Mouse (Mus musculus) brain, embryonic 14.5 days (tissue): ENCODE data around the gene Drc3.

Experiments
- CTCF ChIP-seq: fragments of 200-500 bp; IDR thresholded peaks from 2 replicates; pipeline ENCODE4 v1.5.1; 2012; ENCODE audit warnings: inconsistent platforms, mild to moderate bottlenecking, moderate library complexity, borderline replicate concordance; ENCODE audit not compliant: insufficient read depth, insufficient read length; ENCODE audit errors: extremely low read depth
- POLR2A ChIP-seq: fragments of 200-500 bp; IDR thresholded peaks from 2 replicates; pipeline ENCODE4 v1.6.1; 2012; ENCODE audit warnings: mild to moderate bottlenecking, inconsistent platforms, borderline replicate concordance; ENCODE audit not compliant: poor library complexity, insufficient read depth, insufficient read length, severe bottlenecking; ENCODE audit errors: extremely low read depth

DNA sequence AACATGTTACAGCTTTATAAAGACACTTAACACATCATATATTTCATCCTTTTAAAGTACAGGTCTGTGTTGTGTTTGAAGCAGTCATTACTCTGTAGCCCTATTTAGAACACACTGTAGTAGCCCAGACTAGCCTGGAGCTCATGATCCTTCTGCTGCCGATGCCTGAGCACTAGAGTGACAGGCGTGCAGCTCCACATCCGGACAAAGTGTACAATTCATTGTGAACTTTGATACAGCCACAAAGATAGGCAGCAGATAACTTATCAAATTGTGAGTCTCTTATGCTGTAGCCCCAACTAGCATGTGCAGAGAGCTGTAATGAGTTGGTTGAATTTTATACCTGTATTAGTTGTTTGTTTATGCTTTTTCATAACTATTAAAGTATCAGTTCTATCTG is 74.5 kb downstream of the Drc3 start:
- TF ChIP-seq CTCF (no peak), POLR2A (no peak)
